Mouse (Mus musculus) brain, adult 2 months (tissue): Measurements from ENCODE around the gene Pwp2.
A peak's percentile ranks its signal among the peaks of the same experiment; 100 is the strongest.
"Not testable (repeated sequence)": the region's sequence is repeated elsewhere in the genome, so short reads cannot be mapped to it uniquely, and the experiment has no call there.

ENCODE experiments used
- DNase-seq: peaks from one replicate; pipeline ENCODE4 v3.0.0; 2011; ENCODE audit warnings: low read depth, low spot score

The Pwp2 gene

DNA sequence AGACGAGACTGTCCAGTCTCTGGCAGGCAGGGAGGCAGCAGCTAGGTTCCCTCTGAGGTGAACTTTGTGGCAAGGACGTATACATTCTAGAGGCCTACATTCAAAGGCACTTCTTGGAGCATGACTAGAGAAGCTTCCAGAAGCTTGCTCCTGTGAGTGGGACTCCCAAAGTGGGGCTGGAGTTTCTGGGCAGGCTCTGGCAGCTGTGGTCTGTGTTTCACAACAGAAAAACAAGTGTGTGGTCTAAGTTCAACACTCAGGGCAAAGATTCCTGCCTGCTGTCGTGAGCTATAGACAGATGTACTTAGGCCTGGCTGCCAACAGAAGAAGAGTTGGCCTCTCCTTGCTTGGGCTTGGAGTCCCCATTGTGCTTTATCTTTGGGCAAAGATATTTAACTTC is 44.1 kb downstream of the Pwp2 start:
- no peak for DNase-seq

DNA sequence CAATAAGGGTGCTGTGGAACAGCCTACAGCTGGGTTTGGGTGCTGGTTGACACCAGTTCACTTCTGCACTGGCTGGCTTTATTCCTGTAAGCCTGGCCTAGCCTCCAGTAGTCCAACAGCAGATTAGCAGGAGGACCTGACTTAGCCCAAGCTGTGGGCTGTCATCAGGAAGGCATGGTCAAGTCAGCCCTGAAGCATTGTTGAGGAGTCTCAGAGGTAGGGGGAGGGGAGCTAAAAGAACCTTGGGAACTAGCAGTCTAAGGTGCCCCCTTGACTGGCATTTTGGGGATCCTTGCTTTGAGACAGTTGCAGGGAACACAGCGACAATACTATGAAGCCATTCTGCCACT is 44.7 kb downstream of the Pwp2 start:
- DNase-seq, result no peak

DNA sequence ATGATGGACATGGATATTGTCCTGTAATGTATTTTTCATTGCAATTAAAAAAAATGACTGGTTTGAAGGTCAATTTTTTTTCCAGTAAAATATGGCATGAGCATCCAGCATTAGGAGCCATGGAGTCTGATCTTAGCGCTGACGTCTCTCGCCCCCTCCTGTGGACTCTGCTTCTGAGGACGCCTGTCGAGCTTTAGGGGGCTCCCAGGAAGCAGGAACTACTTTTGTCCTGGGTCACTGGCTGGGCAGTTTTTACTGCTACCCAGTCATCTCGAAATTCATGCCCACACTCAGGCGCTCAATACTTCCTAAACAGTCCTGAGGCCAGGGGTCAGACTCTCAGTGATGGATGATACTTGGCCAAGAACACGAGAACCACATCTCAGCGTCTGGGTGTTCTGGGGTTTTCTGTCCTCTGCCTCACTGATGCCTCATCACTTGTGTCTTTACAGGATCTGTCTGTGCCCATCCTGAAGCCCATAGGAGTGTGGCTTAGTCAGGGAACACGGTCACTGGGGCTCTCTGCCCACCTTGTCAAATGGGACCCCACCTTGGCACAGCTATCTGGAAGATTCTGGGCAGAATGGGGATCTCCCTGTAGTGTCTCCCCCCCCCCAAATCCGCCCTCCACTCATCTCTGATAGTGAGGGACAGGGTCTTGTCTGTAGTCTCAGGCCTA is 45.2 kb downstream of the Pwp2 start:
- DNase-seq, result no peak

DNA sequence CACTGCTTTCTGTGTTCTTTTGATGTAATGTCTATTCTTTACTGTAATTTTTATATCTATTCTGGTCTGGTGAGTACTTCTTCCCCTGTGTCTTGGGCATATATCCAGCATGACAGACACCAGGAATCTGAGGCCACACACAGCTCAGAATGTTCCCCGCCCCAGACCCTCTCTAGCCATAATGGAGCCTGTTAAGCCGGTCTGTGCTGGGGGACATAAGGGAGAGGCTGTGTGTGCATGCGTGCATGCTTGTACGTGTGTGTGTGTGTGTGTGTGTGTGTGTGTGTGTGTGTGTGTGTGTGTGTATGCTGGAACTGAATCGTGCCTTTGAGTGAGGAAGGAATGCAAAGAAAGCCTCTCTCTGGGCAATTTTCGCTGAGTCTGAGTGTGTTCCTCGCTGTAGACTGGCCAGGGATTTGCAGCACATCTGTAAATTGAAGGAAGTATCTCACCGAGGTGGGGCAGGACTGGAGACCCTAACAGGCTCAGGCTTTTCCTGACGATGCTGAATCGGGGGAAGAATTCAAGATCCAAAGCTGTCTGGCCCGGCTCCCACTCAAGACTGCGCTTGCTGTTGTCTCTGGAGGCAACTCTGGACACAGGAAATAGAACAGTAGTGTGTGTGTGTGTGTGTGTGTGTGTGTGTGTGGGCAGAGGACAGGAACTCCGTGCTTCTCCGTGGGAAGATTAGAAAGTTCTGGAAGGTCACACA is 46.0 kb downstream of the Pwp2 start:
- DNase-seq, result peak; percentile 35

DNA sequence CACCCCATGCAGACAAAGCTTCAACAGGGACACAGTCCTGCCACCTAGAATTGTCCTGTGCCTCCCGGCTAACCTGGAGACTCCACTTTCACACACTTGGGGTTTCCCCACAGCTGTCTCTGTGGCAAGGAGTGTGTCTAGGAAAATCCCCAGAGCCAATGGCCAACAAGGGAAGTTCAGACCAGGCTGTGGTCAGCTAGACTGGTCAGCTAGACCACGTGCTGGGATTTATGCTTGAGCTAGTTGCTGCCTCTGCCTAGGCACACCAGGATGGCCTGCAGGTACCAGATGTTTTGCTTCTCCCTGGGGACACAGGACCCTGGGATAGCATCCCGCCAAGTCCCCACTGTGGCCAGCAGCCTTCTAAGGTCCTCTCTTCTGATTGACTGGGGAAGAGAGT is 47.8 kb downstream of the Pwp2 start:
- no peak for DNase-seq

DNA sequence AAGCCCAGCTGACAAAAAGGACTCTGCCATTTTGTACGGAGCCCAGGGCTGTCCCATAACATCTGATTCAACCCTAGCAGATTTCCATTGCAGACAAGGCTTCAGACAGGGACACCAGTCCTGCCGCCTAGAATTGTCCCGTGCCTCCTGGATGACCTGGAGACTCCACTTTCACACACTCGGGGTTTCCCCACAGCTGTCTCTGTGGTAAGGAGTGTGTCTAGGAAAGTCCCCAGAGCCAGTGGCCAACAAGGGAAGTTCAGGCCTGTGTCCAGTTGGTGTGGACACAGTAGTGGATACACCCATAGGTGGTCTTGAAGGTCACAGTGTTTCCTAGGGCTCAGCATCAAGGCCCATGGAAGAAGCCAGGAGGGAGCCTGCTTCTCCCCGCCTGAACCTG is 49.0 kb downstream of the Pwp2 start:
- no peak for DNase-seq

DNA sequence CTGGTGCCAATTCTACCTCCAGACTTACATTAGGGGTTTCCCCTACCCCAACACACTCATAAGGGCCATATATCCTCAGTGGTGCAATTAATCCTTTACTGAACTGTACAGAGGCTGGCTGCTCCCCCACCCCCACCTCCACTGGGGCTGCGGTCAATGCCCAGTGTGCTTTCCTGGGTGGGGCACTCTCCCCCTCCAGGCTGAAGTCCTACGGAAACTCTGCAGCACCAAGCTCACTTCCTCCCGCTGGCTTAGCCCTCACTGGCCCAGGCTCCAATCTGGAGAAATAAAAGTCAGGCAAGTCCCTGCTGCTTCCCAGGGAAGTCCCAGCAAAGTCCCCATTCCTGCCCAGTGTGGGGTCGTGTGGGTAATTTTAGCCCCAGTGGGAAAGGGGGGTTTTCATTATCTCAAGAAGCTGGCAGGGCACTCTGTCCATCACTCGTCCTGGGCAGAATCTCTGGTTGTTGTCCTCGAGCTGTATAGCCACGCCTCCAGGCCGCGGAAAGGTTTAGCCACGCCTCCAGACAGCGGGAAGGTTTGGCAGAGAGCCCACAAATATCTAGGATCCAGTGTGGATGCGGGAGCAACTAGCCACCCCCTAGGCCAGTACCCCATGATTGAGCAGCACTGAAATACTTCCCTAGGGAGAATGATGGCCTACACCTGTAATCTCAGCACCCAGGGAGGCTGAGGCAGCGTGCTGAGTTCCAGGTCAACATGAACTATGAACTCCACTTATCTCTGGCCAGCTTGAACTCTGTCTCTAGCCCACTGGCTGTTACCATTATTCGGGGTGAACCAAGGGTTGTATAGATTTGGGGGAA is 49.8 kb downstream of the Pwp2 start:
- no peak for DNase-seq

DNA sequence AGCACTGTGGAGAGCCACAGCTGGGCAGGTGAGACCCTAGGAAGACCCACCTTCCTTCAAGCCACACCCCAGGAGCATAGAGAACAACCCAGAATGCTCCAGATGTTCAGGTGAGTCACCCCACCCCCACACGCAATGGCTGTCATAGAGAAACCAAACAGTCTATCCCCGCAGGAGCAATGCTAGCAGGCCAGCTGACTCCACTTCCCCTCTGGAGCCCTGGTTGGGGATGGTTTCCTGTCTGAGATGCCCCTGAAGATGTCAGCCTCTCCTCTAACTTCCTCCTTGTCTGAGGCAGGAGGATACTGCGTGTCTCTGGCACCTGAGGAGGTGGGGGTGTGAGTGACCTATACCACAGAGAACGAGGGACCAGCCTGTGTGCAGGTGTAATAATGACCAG is 50.5 kb downstream of the Pwp2 start:
- DNase-seq, result no peak

DNA sequence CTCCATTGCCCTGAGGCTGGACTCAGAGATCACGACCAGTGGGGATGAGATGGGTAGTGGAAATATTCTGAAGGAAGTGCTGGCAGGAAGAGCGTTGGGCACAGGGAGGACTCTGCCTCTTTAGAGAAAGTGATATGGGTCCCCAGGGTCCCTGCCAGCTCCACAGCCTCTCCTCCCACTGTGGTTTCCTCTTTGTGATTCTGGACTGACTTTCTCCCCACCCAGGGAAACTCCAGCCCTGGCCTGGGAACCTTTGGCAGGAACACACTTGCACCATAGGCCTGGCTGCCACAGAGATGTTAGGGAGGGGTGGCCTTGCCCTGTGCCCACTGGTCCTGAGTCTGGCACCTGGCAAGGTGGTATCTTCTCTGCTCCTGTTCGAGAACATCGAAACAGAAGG is 55.0 kb downstream of the Pwp2 start:
- DNase-seq, result no peak

DNA sequence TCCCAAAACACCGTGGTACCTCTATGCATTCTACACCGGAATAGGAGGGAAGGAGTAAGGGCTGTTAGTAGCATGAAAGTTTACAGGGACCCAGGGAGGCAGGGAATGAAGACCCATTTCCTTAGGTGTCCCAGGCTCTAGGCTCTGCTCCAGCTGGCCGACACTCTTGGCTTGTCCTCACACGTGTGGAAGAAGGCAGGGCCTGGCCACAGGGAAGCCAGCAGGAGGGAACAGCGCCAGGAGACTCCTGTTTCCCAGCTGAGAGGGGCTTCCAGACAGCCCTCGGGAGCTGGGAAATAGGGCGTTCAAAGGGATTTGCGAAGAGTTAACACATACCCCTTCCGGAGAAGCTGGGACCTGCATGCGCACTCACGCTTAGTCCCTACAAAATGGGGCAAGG is 55.5 kb downstream of the Pwp2 start:
- no peak for DNase-seq

DNA sequence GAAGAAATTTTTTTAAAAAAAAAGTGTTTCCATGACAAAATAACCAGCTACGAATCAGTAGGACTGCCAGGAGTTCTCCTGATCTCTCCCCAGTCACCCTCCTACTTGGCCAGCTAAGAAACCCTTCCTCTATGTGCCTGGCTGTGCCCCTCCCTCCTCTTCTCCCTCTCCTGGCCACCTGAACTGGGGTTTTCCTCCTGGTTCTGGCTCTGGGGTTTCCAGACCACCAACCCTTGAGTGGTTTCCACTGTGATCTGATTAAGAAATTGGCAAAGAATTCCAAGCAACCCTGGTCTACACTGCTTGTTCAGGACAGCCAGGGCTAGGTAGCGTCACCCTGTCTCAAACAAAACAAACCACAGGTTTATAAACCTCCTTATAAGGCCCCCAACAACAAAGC is 56.3 kb downstream of the Pwp2 start:
- DNase-seq, result no peak

DNA sequence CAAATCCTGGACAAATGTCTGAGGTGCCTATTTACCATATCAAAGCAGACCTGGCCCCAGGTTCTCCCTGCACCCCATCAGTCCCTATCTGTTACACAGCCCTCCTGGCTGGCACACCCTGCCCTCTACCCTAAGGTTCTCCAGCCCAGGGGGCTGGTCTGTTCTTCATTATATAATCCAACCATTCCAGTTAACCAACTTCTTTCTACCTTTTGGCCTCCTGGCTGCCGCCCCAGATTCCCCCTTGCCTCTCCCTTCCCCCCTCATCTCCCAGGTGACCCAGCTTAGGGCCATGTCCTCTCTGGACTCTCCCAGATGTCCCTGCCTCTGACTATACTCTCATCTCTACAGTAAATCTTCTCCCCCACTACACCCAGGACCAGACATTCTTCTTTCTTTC is 57.0 kb downstream of the Pwp2 start:
- no peak for DNase-seq

DNA sequence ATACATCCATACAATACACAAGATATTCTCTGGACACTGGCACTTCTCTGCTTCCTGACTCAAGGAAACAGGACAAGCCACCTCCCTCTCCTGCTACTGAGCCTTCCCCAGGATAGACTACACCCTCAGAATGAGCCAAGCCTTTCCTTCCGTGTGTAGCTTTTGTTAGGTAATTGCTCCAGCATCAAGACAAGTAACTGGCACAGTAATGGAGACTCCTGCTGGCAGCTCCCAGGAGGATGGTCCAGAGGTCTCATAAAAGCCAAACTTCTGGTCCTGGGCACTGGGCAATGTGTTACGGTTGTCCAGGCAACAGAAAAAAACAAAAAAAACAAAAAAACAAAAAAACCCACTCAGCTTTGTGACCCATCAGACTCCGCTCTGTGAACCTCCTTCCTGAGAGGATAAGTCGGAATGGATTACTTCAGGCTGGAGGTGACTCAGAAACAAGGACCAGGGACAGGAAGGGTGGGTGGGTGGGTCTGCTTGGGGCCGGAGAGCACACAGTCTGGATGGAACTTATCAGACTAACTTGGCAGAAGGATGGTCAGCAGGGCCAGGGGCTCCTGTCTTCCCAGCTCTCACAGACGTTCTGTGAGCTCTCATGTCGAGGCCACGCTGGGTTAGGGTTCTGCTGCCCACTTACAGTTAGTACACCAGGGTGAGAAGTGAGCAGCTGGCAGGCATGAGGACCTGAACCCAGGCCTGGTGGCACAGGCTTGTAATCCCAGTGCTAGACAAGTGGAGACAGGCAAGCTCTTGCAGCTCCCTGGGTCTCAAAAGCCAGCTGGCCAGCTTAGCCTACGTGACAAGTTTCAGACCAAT is 57.7 kb downstream of the Pwp2 start:
- no peak for DNase-seq

DNA sequence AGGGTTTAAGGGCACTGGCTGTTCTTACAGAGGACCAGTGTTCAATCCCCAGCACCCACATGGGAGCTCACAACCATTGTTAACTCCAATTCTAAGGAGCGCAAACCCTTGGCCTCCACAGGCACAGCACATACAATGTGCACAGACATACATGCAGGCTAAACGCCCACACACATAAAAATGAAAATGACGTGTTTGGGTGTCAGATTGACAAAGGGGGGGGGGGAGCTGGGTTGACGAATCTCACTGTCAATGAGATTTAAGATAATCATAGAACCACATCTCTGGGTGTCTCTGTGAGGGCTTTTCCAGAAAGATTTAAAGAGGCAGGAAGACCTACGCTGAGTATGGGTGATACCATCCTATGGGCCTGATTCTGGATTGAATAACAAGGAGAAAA is 58.6 kb downstream of the Pwp2 start:
- no peak for DNase-seq

DNA sequence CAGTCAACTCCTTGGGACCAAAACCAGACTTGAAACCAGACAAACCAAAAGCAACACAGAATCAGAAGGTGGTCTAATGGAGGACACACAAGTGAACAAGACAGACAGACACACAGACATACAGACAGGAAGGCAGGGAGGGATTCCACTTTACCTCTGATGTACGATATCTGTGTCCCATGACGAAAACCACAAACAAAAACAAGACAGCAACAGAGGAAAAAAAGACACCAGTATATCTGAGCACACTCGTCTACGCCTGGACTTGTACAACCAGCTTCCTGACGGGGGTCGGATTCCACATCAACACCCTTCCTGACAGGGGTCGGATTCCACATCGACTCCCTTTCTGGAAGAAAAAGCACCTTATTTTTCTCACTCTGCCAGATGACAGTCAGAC is 59.9 kb downstream of the Pwp2 start:
- not testable (repeated sequence) for DNase-seq

DNA sequence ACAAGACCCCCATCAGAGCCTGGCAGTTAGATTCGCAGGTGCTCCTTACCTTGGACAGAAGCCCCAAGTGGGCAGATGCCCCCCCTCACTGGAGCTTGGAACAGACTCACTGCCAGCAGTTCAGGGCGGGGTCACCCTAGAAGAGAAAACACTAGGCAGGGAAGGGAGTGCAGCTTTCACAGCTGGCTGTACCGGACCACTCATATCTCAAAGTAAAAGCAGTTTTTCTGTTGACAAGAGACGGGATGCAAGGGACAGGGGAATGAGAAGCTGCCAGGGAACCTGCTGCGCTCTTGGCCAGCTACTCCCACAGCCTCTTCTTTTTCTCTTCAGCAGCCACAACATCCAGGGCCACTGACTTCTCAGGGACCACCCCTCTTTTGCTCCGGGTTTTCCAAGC is 60.8 kb downstream of the Pwp2 start:
- DNase-seq, result not testable (repeated sequence)
